Mouse (Mus musculus) lung, postnatal 0 days (tissue): ENCODE data around the gene Asxl1. TPM values are rescaled to one million over a fixed set of nuclear protein-coding genes. Genes with fewer than 3 reads are reported as not detected.

ENCODE experiments used
- ATAC-seq: fragments of 200-750 bp; cut with Nextera tagmentation; 2 replicates; pipeline ENCODE4 v1.8.0; 2017; ENCODE audit warnings: moderate library complexity
- DNase-seq: peaks from one replicate; pipeline ENCODE4 v3.0.0-alpha.2; 2016; ENCODE audit warnings: low spot score
- H3K27ac ChIP-seq: fragments of 300-500 bp; sonication (generic); 2 replicates; pipeline ENCODE4 v1.5.1; 2014; ENCODE audit warnings: antibody characterized with exemption, mild to moderate bottlenecking, low read length, mixed read lengths
- H3K27me3 ChIP-seq: fragments of 300-500 bp; sonication (generic); replicated peaks from 2 replicates; pipeline ENCODE4 v1.6.1; 2014; ENCODE audit warnings: low read length, mixed read lengths; ENCODE audit not compliant: insufficient read depth
- H3K36me3 ChIP-seq: fragments of 300-500 bp; sonication (generic); 2 replicates; pipeline ENCODE4 v1.6.1; 2014; ENCODE audit warnings: low read length, mixed read lengths; ENCODE audit not compliant: insufficient read depth
- H3K4me1 ChIP-seq: fragments of 300-500 bp; sonication (generic); 2 replicates; pipeline ENCODE4 v1.6.1; 2014; ENCODE audit warnings: antibody characterized with exemption, low read depth, low read length, mixed read lengths; ENCODE audit not compliant: insufficient read depth
- H3K4me2 ChIP-seq: fragments of 300-500 bp; sonication (generic); replicated peaks from 2 replicates; pipeline ENCODE4 v1.6.1; 2014; ENCODE audit warnings: low read depth, mild to moderate bottlenecking, low read length, moderate library complexity, mixed read lengths
- H3K4me3 ChIP-seq: fragments of 300-500 bp; sonication (generic); 2 replicates; pipeline ENCODE4 v1.5.1; 2014; ENCODE audit warnings: low read depth, low read length
- H3K9ac ChIP-seq: fragments of 300-500 bp; sonication (generic); replicated peaks from 2 replicates; pipeline ENCODE4 v1.6.1; 2014; ENCODE audit warnings: low read depth, mild to moderate bottlenecking
- H3K9me3 ChIP-seq: fragments of 300-500 bp; sonication (generic); 2 replicates; pipeline ENCODE4 v1.6.1; 2016; ENCODE audit warnings: low read length, mixed read lengths
- CTCF ChIP-seq: IDR thresholded peaks from 2 replicates; pipeline ENCODE4 v1.5.1; 2016; ENCODE audit warnings: antibody characterized with exemption, mild to moderate bottlenecking
- EP300 ChIP-seq: IDR thresholded peaks from 2 replicates; pipeline ENCODE4 v1.6.1; 2016; ENCODE audit warnings: antibody characterized with exemption, mild to moderate bottlenecking, control low read depth
- WGBS: fragments of 180-500 bp; shearing (Covaris S2); extraction: QIAGEN DNeasy Blood & Tissue Kit; methylation state at CpG from one replicate; pipeline ENCODE4 v1.1.7; 2014; 5-methylcytosine and 5-hydroxymethylcytosine counted together
- polyA plus RNA-seq: library from polyadenylated mRNA; unstranded; fragments of >200 nt; fragmentation: Nextera tagmentation; extraction: Ambion mirVana; gene quantifications from 2 replicates; pipeline ENCODE4 v1.2.1, GENCODE M21; 2015

Gene Asxl1
- polyA plus RNA-seq, 1 experiment from 2014 or later, result 10.3 TPM

DNA sequence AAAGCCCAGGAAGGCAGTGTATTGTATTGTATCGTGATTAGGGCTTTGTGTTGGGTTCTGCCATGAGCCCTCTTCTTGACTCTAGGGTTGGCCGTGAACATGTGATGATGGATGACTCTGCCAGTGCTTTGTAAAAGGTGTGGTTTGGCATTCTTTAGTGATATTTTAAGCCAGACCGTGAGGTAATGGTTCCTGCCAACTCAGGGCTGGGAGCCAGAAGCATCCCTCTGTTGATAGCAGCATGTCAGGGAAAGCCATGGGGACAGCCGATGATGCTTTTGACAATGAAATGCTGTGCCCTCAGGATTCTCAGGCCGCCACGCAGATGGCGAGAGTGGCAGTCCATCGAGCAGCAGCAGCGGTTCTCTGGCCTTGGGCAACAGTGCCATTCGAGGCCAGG, 47.4 kb downstream of the Asxl1 start:
- Histone ChIP-seq H3K9me3 (no peaks in the 10 kb centered on the region), H3K9ac (no peak overlapping the region), H3K36me3 (peaks cover 39% of the 10 kb centered on the region), H3K27me3 (no peaks in the 10 kb centered on the region), H3K4me2 (no peak overlapping the region), H3K4me1 (no peaks in the 10 kb centered on the region), H3K27ac (no peak overlapping the region), H3K4me3 (no peak overlapping the region)
- TF ChIP-seq CTCF, result no peak
- no peak for TF ChIP-seq EP300
- ATAC-seq (no peak), DNase-seq (no peak)
- 90% methylated on average over 10 of the region's 10 CpGs for WGBS

DNA sequence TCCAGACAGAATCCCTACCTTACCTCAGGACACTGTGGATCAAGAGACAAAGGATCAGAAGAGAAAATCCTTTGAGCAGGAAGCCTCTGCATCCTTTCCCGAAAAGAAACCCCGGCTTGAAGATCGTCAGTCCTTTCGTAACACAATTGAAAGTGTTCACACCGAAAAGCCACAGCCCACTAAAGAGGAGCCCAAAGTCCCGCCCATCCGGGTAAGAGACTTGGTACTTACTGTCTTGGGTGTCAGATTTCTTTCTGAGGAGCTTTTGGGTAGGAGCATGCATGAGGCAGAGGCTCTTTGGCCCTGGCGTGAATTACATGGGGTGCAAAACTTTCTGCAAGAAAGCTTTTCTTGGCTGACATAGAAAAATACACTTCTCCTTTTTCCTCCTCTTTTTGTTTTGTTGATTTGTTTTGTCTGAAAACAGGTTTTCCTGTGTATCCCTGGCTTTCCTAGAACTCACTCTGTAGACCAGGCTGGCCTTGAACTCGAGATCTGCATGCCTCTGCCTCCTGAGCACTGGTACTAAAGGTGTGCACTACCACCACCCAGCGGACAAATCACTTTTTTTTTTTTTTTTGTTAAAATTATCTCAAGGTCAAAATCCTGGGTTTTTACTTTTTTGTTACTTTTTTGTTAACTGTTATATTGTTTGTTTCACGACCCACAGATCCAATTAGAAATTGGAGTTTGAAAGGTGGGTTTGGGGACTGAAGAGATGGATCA, 52.3 kb downstream of the Asxl1 start:
- H3K4me3 ChIP-seq, result no peak overlapping the region
- DNase-seq (no peak), ATAC-seq (no peak)
- no peaks in the 10 kb centered on the region for H3K27me3 ChIP-seq
- no peaks in the 10 kb centered on the region for H3K9me3 ChIP-seq
- H3K27ac ChIP-seq, result no peak overlapping the region
- TF ChIP-seq CTCF (no peak), EP300 (no peak)
- no peak overlapping the region for H3K4me2 ChIP-seq
- WGBS, result 91% methylated on average over 11 of the region's 11 CpGs
- no peak overlapping the region for H3K9ac ChIP-seq
- peaks cover 66% of the 10 kb centered on the region for H3K36me3 ChIP-seq
- no peaks in the 10 kb centered on the region for H3K4me1 ChIP-seq

DNA sequence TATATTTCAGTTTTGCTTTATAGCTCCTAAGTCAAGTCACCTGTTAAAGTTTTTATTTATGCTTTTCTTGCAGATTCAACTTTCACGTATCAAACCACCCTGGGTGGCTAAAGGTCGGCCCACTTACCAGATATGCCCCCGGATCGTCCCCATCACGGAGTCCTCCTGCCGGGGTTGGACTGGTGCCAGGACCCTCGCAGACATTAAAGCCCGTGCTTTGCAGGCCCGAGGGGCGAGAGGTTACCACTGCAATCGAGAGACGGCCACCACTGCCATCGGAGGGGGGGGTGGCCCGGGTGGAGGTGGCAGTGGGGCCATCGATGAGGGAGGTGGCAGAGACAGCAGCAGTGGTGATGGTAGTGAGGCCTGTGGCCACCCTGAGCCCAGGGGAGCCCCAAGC, 53.5 kb downstream of the Asxl1 start:
- Histone ChIP-seq H3K9me3 (no peaks in the 10 kb centered on the region), H3K36me3 (peaks cover 56% of the 10 kb centered on the region), H3K27me3 (no peaks in the 10 kb centered on the region), H3K4me3 (no peak overlapping the region), H3K4me2 (no peak overlapping the region), H3K27ac (no peak overlapping the region), H3K9ac (no peak overlapping the region), H3K4me1 (no peaks in the 10 kb centered on the region)
- ATAC-seq (no peak), DNase-seq (no peak)
- TF ChIP-seq EP300 (no peak), CTCF (no peak)
- WGBS, result 75% methylated on average over 15 of the region's 15 CpGs

DNA sequence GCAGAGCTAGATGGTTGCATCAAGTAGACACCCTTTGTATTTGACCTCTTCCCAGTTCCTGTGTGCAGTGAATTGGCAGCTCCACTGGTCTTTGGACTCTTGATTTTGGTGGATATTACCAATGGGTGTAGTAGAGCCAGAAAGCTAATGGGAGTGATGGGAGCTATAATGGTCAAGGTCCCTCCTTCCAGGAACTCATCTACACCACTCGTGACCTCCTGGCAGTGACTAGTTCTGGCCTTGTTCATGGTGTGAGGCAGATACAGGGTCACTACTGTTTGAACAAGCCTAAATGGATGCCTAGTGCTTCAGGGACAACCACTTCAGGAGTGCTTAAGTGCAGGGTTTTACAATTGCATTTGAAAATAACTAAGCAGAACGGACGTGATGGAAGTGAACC, 58.4 kb downstream of the Asxl1 start:
- no peak overlapping the region for H3K4me2 ChIP-seq
- H3K4me3 ChIP-seq, result no peak overlapping the region
- H3K27me3 ChIP-seq, result no peaks in the 10 kb centered on the region
- peaks cover 6% of the 10 kb centered on the region; the same call in 1 of the 2 replicates for H3K4me1 ChIP-seq
- peak; percentile 43 for ATAC-seq
- TF ChIP-seq CTCF (no peak), EP300 (no peak)
- no peak overlapping the region for H3K9ac ChIP-seq
- H3K36me3 ChIP-seq, result peaks cover 34% of the 10 kb centered on the region
- 56% methylated on average over 3 of the region's 3 CpGs for WGBS
- no peak overlapping the region for H3K27ac ChIP-seq
- H3K9me3 ChIP-seq, result no peaks in the 10 kb centered on the region
- no peak for DNase-seq

DNA sequence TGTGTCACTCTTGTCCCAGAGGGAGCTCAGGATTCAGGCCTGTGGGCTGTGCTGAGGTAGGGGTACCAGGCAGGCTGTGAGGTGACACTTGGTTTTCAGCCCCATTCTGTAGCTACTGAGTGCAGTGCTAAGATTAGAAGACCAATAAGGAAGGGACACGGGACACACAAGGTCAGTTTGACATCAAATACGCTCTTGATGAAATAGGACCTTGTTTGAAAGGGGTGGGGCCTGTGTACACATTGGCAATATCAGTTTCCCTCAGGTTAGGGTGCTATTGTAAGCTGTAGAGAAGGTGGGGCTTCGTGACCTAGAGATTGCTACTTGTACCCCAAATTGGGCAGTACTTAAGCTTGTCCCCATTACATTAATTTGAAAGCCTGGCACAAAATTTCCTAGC, 59.3 kb downstream of the Asxl1 start:
- H3K27me3 ChIP-seq, result no peaks in the 10 kb centered on the region
- no peak overlapping the region for H3K27ac ChIP-seq
- DNase-seq (no peak), ATAC-seq (peak; percentile 31; the same call in 1 of the 2 replicates)
- 49% methylated on average over 3 of the region's 3 CpGs for WGBS
- no peaks in the 10 kb centered on the region for H3K9me3 ChIP-seq
- H3K4me1 ChIP-seq, result peaks cover 6% of the 10 kb centered on the region; the same call in 1 of the 2 replicates
- H3K36me3 ChIP-seq, result peaks cover 26% of the 10 kb centered on the region
- H3K4me3 ChIP-seq, result no peak overlapping the region
- no peak for TF ChIP-seq EP300
- TF ChIP-seq CTCF, result no peak
- no peak overlapping the region for H3K4me2 ChIP-seq
- no peak overlapping the region for H3K9ac ChIP-seq

DNA sequence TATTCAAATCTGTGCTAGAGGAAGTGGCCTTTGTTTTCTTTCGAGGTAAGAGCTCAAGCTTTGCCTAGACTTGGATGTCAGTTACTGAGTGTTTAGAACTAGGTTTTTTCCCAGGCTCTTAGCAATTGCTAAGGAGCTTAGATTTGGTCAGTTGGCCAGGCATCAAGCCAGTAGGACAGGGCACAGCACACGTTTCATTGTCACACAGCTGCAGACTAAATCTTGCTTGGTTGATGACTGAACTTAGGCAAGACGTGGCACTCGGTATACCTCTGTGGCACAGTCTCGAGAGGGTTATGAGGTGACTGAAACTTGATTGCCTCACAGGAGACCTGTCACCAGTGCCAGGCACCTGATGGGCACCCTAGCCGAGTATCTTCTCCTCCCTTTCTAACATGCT, 61.3 kb downstream of the Asxl1 start:
- no peak for ATAC-seq
- Histone ChIP-seq H3K9me3 (no peaks in the 10 kb centered on the region), H3K36me3 (peaks cover 19% of the 10 kb centered on the region), H3K27me3 (no peaks in the 10 kb centered on the region), H3K4me3 (no peak overlapping the region), H3K9ac (no peak overlapping the region), H3K4me2 (no peak overlapping the region), H3K27ac (no peak overlapping the region), H3K4me1 (peaks cover 6% of the 10 kb centered on the region; the same call in 1 of the 2 replicates)
- TF ChIP-seq EP300 (no peak), CTCF (no peak)
- no peak for DNase-seq
- 65% methylated on average over 6 of the region's 6 CpGs for WGBS
